Mouse (Mus musculus): Measurements from ENCODE around the gene Mad1l1.

DNA sequence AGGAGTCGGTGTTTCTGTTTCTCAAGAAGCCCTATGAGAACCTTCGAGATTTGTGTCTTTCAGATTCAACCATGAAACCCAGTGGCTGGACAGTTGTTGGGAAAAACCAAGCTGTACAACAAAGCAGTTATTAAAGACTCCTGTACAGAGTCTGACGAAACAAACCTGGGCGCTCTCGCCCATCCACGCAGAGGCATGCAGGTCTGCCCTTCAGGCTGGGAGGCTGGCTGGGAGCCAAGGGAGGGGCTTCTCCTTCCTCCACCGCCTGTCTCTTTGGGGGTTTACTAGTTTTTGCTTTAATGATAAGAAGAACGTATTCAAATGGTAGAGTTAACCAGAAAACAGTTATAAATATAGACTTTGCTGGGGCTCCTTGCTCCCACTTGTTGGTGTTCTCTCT is 314.5 kb downstream of the Mad1l1 start:
- TF ChIP-seq POLR2A (IDR thresholded peaks at IDR 0.05; ENCODE audit: low read depth, low read length) (no peak), CTCF (IDR thresholded peaks at IDR 0.05; ENCODE audit: borderline replicate concordance, insufficient read depth, low read length) (no peak)

Measured in embryonic fibroblast, embryonic 13.5 days (primary cell).